Mouse (Mus musculus) CH12.LX (cell line): Measurements from ENCODE around the gene Urgcp. TPM values are rescaled to one million over a fixed set of nuclear protein-coding genes. Genes with fewer than 3 reads are reported as not detected.

ENCODE experiments used
- DNase-seq: peaks from one replicate; pipeline ENCODE4 v3.0.0-alpha.2; 2013; ENCODE audit errors: extremely low read depth
- H3K27ac ChIP-seq: 2 replicates; pipeline ENCODE4 v1.5.1; 2012; ENCODE audit warnings: low read depth, mild to moderate bottlenecking, control low read depth, moderate library complexity; ENCODE audit not compliant: insufficient read depth
- H3K27me3 ChIP-seq: replicated peaks from 2 replicates; pipeline ENCODE3; 2012; ENCODE audit warnings: inconsistent platforms
- H3K36me3 ChIP-seq, 2 experiments: replicated peaks in 1 of 2; 2 replicates each; pipeline versions ENCODE3 to v1.6.1; 2012; ENCODE audit warnings: inconsistent platforms in 1 of 2, low read length in 1 of 2, mild to moderate bottlenecking in 1 of 2, mixed read lengths in 1 of 2, moderate library complexity in 1 of 2; ENCODE audit not compliant: control insufficient read depth in 1 of 2, insufficient read depth in 1 of 2
- H3K4me1 ChIP-seq, 2 experiments: 2 replicates each; pipeline ENCODE4 v1.6.1; 2012; ENCODE audit warnings: inconsistent platforms in 1 of 2, moderate library complexity in 1 of 2; ENCODE audit not compliant: insufficient read depth in 2 of 2, control insufficient read depth in 1 of 2
- H3K4me2 ChIP-seq: 2 replicates; pipeline ENCODE4 v1.6.1; 2012; ENCODE audit warnings: low read depth, mild to moderate bottlenecking, control low read depth; ENCODE audit not compliant: poor library complexity, insufficient read depth, severe bottlenecking
- H3K4me3 ChIP-seq, 3 experiments: fragments of 150-350 bp in 1 of 3; sonication (generic) in 1 of 3; replicated peaks in 1 of 3; 2 replicates each; pipeline versions ENCODE3 to v1.5.1; 2011 to 2012; ENCODE audit warnings: low read depth in 2 of 3, low read length in 2 of 3, mild to moderate bottlenecking in 2 of 3, moderate library complexity in 2 of 3, control low read depth in 1 of 3, improper control_type of control experiment in 1 of 3, inconsistent platforms in 1 of 3, mixed read lengths in 1 of 3; ENCODE audit not compliant: poor library complexity in 1 of 3
- H3K79me2 ChIP-seq: replicated peaks from 2 replicates; pipeline ENCODE4 v1.6.1; 2012; ENCODE audit warnings: mild to moderate bottlenecking, moderate library complexity; ENCODE audit not compliant: control insufficient read depth, poor library complexity, insufficient read depth, severe bottlenecking; ENCODE audit errors: extremely low read depth
- H3K9ac ChIP-seq: 2 replicates; pipeline ENCODE4 v1.6.1; 2012; ENCODE audit warnings: low read depth, mild to moderate bottlenecking, control low read depth, moderate library complexity; ENCODE audit not compliant: insufficient read depth
- H3K9me3 ChIP-seq: replicated peaks from 2 replicates; pipeline ENCODE3; 2012; ENCODE audit warnings: low read length, inconsistent platforms, mixed read lengths
- CHD2 ChIP-seq: IDR thresholded peaks from 2 replicates; pipeline ENCODE4 v1.6.1; 2011; ENCODE audit warnings: low read length, improper control_type of control experiment
- ELF1 ChIP-seq: IDR thresholded peaks from 2 replicates; pipeline ENCODE4 v1.6.1; 2014; ENCODE audit warnings: low read depth, mild to moderate bottlenecking, inconsistent platforms, low read length, improper control_type of control experiment
- HCFC1 ChIP-seq: IDR thresholded peaks from 2 replicates; pipeline ENCODE4 v1.6.1; 2012; ENCODE audit warnings: low read depth, mild to moderate bottlenecking, inconsistent platforms, low read length, improper control_type of control experiment
- IRF4 ChIP-seq: IDR thresholded peaks from 2 replicates; pipeline ENCODE4 v1.6.1; 2014; ENCODE audit warnings: low read depth, mild to moderate bottlenecking, inconsistent platforms, low read length, improper control_type of control experiment
- MAZ ChIP-seq: IDR thresholded peaks from 2 replicates; pipeline ENCODE4 v1.6.1; 2012; ENCODE audit warnings: low read depth, mild to moderate bottlenecking, inconsistent platforms, low read length, improper control_type of control experiment, moderate library complexity
- MXI1 ChIP-seq: IDR thresholded peaks from 2 replicates; pipeline ENCODE4 v1.6.1; 2011; ENCODE audit warnings: mild to moderate bottlenecking, low read depth, low read length, improper control_type of control experiment
- NELFE ChIP-seq: IDR thresholded peaks from 2 replicates; pipeline ENCODE4 v1.6.1; 2011; ENCODE audit warnings: low read depth, low read length, improper control_type of control experiment
- NRF1 ChIP-seq: IDR thresholded peaks from 2 replicates; pipeline ENCODE4 v1.6.1; 2014; ENCODE audit warnings: low read depth, mild to moderate bottlenecking, inconsistent platforms, low read length, improper control_type of control experiment, moderate library complexity
- POLR2A ChIP-seq: IDR thresholded peaks from 2 replicates; pipeline ENCODE4 v1.6.1; 2011; ENCODE audit warnings: low read depth, mild to moderate bottlenecking, improper control_type of control experiment, low read length
- POLR2AphosphoS2 ChIP-seq: IDR thresholded peaks from 2 replicates; pipeline ENCODE4 v1.6.1; 2011; ENCODE audit warnings: low read depth, low read length, improper control_type of control experiment
- RCOR1 ChIP-seq: conservative IDR thresholded peaks from 2 replicates; pipeline ENCODE4 v1.6.1; 2012; ENCODE audit warnings: low read depth, mild to moderate bottlenecking, inconsistent platforms, low read length, improper control_type of control experiment
- SIN3A ChIP-seq: IDR thresholded peaks from 2 replicates; pipeline ENCODE4 v1.6.1; 2012; ENCODE audit warnings: low read length, improper control_type of control experiment, inconsistent platforms
- SMC3 ChIP-seq: IDR thresholded peaks from 2 replicates; pipeline ENCODE4 v1.6.1; 2011; ENCODE audit warnings: low read depth, low read length, improper control_type of control experiment
- TCF12 ChIP-seq: IDR thresholded peaks from 2 replicates; pipeline ENCODE4 v1.6.1; 2014; ENCODE audit warnings: low read depth, mild to moderate bottlenecking, inconsistent platforms, low read length, improper control_type of control experiment
- UBTF ChIP-seq: IDR thresholded peaks from 2 replicates; pipeline ENCODE4 v1.6.1; 2012; ENCODE audit warnings: low read depth, mild to moderate bottlenecking, inconsistent platforms, low read length, improper control_type of control experiment, moderate library complexity
- ZKSCAN1 ChIP-seq: IDR thresholded peaks from 2 replicates; pipeline ENCODE4 v1.6.1; 2012; ENCODE audit warnings: low read depth, inconsistent platforms, low read length, improper control_type of control experiment, borderline replicate concordance
- ZMIZ1 ChIP-seq: IDR thresholded peaks from 2 replicates; pipeline ENCODE4 v1.6.1; 2012; ENCODE audit warnings: low read depth, mild to moderate bottlenecking, inconsistent platforms, low read length, improper control_type of control experiment
- dilution Hi-C: fragments of 300-500 bp; cut with MboI; formaldehyde crosslinking; loops from 2 replicates; pipeline ENCODE4 v1.14.3; 2020; ENCODE audit warnings: low sequenced_read_pairs; ENCODE audit not compliant: extremely low pct_unique_long_range_greater_than_20kb, extremely low pct_ligation_motif_present
- in situ Hi-C: fragments of 300-500 bp; cut with MboI; formaldehyde crosslinking; loops from 3 replicates; pipeline ENCODE4 v1.14.3; 2019; ENCODE audit warnings: low sequenced_read_pairs, low pct_ligation_motif_present, low pct_unique_long_range_greater_than_20kb, mixed read lengths
- polyA plus RNA-seq: library from polyadenylated mRNA; unstranded; fragments of >175 nt; gene quantifications from 2 replicates; pipeline ENCODE4 v1.2.1, GENCODE M21; 2012; ENCODE audit warnings: low read depth; ENCODE audit not compliant: insufficient read length
- total RNA-seq, 2 experiments: library from RNA; depleted of rRNA; stranded (reverse); fragments of 300-350 nt in 1 of 2; fragments of >200 nt in 1 of 2; gene quantifications; 2 replicates each; pipeline ENCODE4 v1.2.3; 2012 to 2014

Urgcp gene
- total and polyA plus RNA-seq, 3 experiments: 11.7 to 13.1 (median 11.7) TPM

GRCm38 (mm10) chr11:5715630-5716105 lies 46.5 kb downstream of the Urgcp start, which contains the start of gene Mrps24:
Gene Mrps24, minus strand, starts transcription at chr11:5715680.
- Histone ChIP-seq H3K4me2 (no peak within 1 kb of the TSS), H3K27me3 (no peaks in the 10 kb centered on the region), H3K4me3 (no peak within 1 kb of the TSS), H3K9me3 (no peaks in the 10 kb centered on the region), H3K4me1 (peaks cover 0 to 9% of the 10 kb centered on the region in 2 experiments; a peak in 3 of 4 replicates), H3K36me3 (peaks cover 37 to 51% of the 10 kb centered on the region in 2 experiments), H3K27ac (no peak within 1 kb of the TSS), H3K9ac (no peak within 1 kb of the TSS), H3K79me2 (no peaks in the 10 kb centered on the region)
- in situ Hi-C loops (no loop called here), dilution Hi-C loops (no loop called here)
- DNase-seq: no peak
- TF ChIP-seq ZMIZ1: no peak
- TF ChIP-seq UBTF: no peak
- no peak for TF ChIP-seq ZKSCAN1

DNA sequence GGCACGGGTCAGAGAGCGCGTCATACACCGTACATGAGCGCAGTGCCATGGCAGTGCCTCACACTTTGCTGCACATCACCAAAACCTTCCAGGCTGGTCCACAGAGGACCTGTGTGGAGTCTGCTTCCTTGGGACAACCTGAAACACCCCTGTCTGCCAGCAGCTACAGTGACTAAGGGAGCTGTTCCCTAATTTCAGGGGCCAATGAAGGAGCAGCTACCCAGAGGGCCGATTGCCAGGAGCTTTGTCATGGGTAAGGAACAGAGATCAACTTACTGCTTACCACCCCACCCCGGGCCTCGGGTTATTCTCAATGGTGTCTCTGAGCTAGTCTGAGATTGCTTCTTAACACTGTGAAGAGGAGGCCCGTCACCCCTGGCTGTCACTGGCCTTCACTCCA lies 47.0 kb downstream of the Urgcp start:
- Histone ChIP-seq H3K4me3 (no peak overlapping the region), H3K9ac (no peak overlapping the region), H3K4me1 (peaks cover 0 to 9% of the 10 kb centered on the region in 2 experiments; a peak in 3 of 4 replicates), H3K27ac (no peak overlapping the region), H3K9me3 (no peaks in the 10 kb centered on the region), H3K27me3 (no peaks in the 10 kb centered on the region), H3K36me3 (peaks cover 37 to 51% of the 10 kb centered on the region in 2 experiments), H3K79me2 (no peaks in the 10 kb centered on the region), H3K4me2 (no peak overlapping the region)
- dilution Hi-C loops: no loop called here
- no peak for DNase-seq
- TF ChIP-seq POLR2AphosphoS2: no peak
- no peak for TF ChIP-seq RCOR1
- TF ChIP-seq CHD2: no peak
- no peak for TF ChIP-seq MAZ
- TF ChIP-seq HCFC1: no peak
- in situ Hi-C loops: no loop called here

GRCm38 (mm10) chr11:5707530-5708353 lies 54.4 kb downstream of the Urgcp start:
- H3K27me3 ChIP-seq: peaks cover 7% of the 10 kb centered on the region
- H3K36me3 ChIP-seq: peaks cover 5 to 30% of the 10 kb centered on the region in 2 experiments
- no peaks in the 10 kb centered on the region for H3K79me2 ChIP-seq
- no peaks in the 10 kb centered on the region for H3K9me3 ChIP-seq
- dilution Hi-C loops: no loop called here
- in situ Hi-C loops: no loop called here
- TF ChIP-seq POLR2AphosphoS2 (peak; percentile 73; the same call in 1 of the 2 replicates), NELFE (peak; percentile 95), HCFC1 (peak; percentile 61; the same call in 1 of the 2 replicates), ZMIZ1 (peak; percentile 73), SIN3A (no peak), IRF4 (peak; percentile 16; the same call in 1 of the 2 replicates), TCF12 (peak; percentile 82), SMC3 (no peak; the same call in 1 of the 2 replicates), POLR2A (peak; percentile 93), ELF1 (peak; percentile 65), NRF1 (peak; percentile 92), MXI1 (no peak)
- peak; percentile 86 for DNase-seq
- 0 out of 2 replicates have a peak overlapping the region, but pooled peaks have one; percentile 5 for H3K27ac ChIP-seq
- peaks cover 8 to 20% of the 10 kb centered on the region in 2 experiments for H3K4me1 ChIP-seq
- H3K9ac ChIP-seq: peak overlapping the region; percentile 90
- H3K4me3 ChIP-seq: peak overlapping the region; percentile 85 to 100 (median 90)
- H3K4me2 ChIP-seq: peak overlapping the region; percentile 54; the same call in 1 of the 2 replicates
